Mouse (Mus musculus) limb, embryonic 13.5 days (tissue): ENCODE measurements at regions not wholly inside any gene's neighbourhood (a gene's known extent, or its start where the extent isn't known, plus 50 kb on each side); places are given as distances from the start of the nearest gene placed in this dataset.

ENCODE experiments used
- ATAC-seq: fragments of 200-750 bp; cut with Nextera tagmentation; 2 replicates; pipeline ENCODE4 v1.8.0; 2017; ENCODE audit warnings: low read depth, moderate number of reproducible peaks, moderate TSS enrichment; ENCODE audit not compliant: low FRiP score
- H3K27ac ChIP-seq: fragments of 300-500 bp; sonication (generic); 2 replicates; pipeline ENCODE4 v1.5.1; 2015; ENCODE audit warnings: inconsistent platforms, mild to moderate bottlenecking, moderate library complexity
- H3K27me3 ChIP-seq: fragments of 300-500 bp; sonication (generic); 2 replicates; pipeline ENCODE4 v1.6.1; 2015; ENCODE audit warnings: mild to moderate bottlenecking, inconsistent platforms
- H3K36me3 ChIP-seq: fragments of 300-500 bp; sonication (generic); 2 replicates; pipeline ENCODE4 v1.6.1; 2015; ENCODE audit warnings: inconsistent platforms, mild to moderate bottlenecking, moderate library complexity
- H3K4me1 ChIP-seq: fragments of 300-500 bp; sonication (generic); 2 replicates; pipeline ENCODE4 v1.6.1; 2015; ENCODE audit warnings: inconsistent platforms
- H3K4me2 ChIP-seq: fragments of 300-500 bp; sonication (generic); replicated peaks from 2 replicates; pipeline ENCODE4 v1.6.1; 2015; ENCODE audit warnings: inconsistent platforms, mild to moderate bottlenecking, moderate library complexity
- H3K4me3 ChIP-seq: fragments of 300-500 bp; sonication (generic); 2 replicates; pipeline ENCODE4 v1.5.1; 2015; ENCODE audit warnings: moderate library complexity, mild to moderate bottlenecking, inconsistent platforms
- H3K9ac ChIP-seq: fragments of 300-500 bp; sonication (generic); 2 replicates; pipeline ENCODE4 v1.6.1; 2015; ENCODE audit warnings: mild to moderate bottlenecking, inconsistent platforms
- H3K9me3 ChIP-seq: fragments of 300-500 bp; sonication (generic); 2 replicates; pipeline ENCODE4 v1.6.1; 2016; ENCODE audit warnings: inconsistent platforms
- whole genome bisulfite sequencing: fragments of 180-500 bp; shearing (Covaris S2); methylation state at CpG from one replicate; pipeline ENCODE4 v1.1.7; 2015; 5-methylcytosine and 5-hydroxymethylcytosine counted together

- WGBS, result 87% methylated on average over 1 of the region's 1 CpGs
These were observed 818.0 kb downstream of the Trim52 start for GRCm38 (mm10) chr14:106924026-106924425.

GRCm38 (mm10) chr14:106924443-106924842 is 818.4 kb downstream of the Trim52 start:
- Histone ChIP-seq H3K27ac (no peak overlapping the region), H3K4me1 (no peaks in the 10 kb centered on the region), H3K36me3 (no peaks in the 10 kb centered on the region), H3K9me3 (no peaks in the 10 kb centered on the region), H3K9ac (no peak overlapping the region), H3K27me3 (no peaks in the 10 kb centered on the region), H3K4me2 (no peak overlapping the region), H3K4me3 (no peak overlapping the region)
- WGBS, result 66% methylated on average over 3 of the region's 3 CpGs
- ATAC-seq, result no peak

More at GRCm38 (mm10) chr14:106924026-106924425, 818.0 kb downstream of the Trim52 start:
- H3K36me3 ChIP-seq, result no peaks in the 10 kb centered on the region
- no peaks in the 10 kb centered on the region for H3K9me3 ChIP-seq
- H3K4me2 ChIP-seq, result no peak overlapping the region
- ATAC-seq, result no peak
- H3K4me3 ChIP-seq, result no peak overlapping the region
- H3K27me3 ChIP-seq, result no peaks in the 10 kb centered on the region
- no peak overlapping the region for H3K27ac ChIP-seq
- no peaks in the 10 kb centered on the region for H3K4me1 ChIP-seq
- no peak overlapping the region for H3K9ac ChIP-seq

GRCm38 (mm10) chr14:106945261-106945660 is 839.3 kb downstream of the Trim52 start:
- Histone ChIP-seq H3K9ac (no peak overlapping the region), H3K36me3 (no peaks in the 10 kb centered on the region), H3K27me3 (no peaks in the 10 kb centered on the region), H3K4me1 (no peaks in the 10 kb centered on the region), H3K9me3 (no peaks in the 10 kb centered on the region), H3K4me2 (no peak overlapping the region), H3K4me3 (no peak overlapping the region), H3K27ac (no peak overlapping the region)
- ATAC-seq, result no peak
- 65% methylated on average over 1 of the region's 1 CpGs for WGBS

- Histone ChIP-seq H3K4me1 (no peaks in the 10 kb centered on the region), H3K36me3 (no peaks in the 10 kb centered on the region), H3K27ac (no peak overlapping the region), H3K9me3 (no peaks in the 10 kb centered on the region), H3K4me2 (no peak overlapping the region), H3K9ac (no peak overlapping the region), H3K27me3 (no peaks in the 10 kb centered on the region), H3K4me3 (no peak overlapping the region)
- 85% methylated on average over 1 of the region's 1 CpGs for WGBS
- no peak for ATAC-seq
These were observed 872.0 kb downstream of the Trim52 start for GRCm38 (mm10) chr14:106977958-106978357.

- no peaks in the 10 kb centered on the region for H3K9me3 ChIP-seq
- no peak overlapping the region for H3K4me2 ChIP-seq
- H3K27ac ChIP-seq, result no peak overlapping the region
- no peak for ATAC-seq
- H3K4me1 ChIP-seq, result no peaks in the 10 kb centered on the region
- no peaks in the 10 kb centered on the region for H3K36me3 ChIP-seq
- H3K9ac ChIP-seq, result no peak overlapping the region
- H3K27me3 ChIP-seq, result no peaks in the 10 kb centered on the region
- H3K4me3 ChIP-seq, result no peak overlapping the region
- WGBS, result 22% methylated on average over 4 of the region's 4 CpGs
These were observed 874.8 kb downstream of the Trim52 start for GRCm38 (mm10) chr14:106980752-106981151.

GRCm38 (mm10) chr14:106997565-106998279 is 891.7 kb downstream of the Trim52 start:
- Histone ChIP-seq H3K27me3 (no peaks in the 10 kb centered on the region), H3K27ac (no peak overlapping the region), H3K9me3 (no peaks in the 10 kb centered on the region), H3K4me1 (no peaks in the 10 kb centered on the region), H3K4me3 (no peak overlapping the region), H3K4me2 (no peak overlapping the region), H3K36me3 (no peaks in the 10 kb centered on the region), H3K9ac (no peak overlapping the region)
- no peak; the same call in 1 of the 2 replicates for ATAC-seq
- 70% methylated on average over 4 of the region's 4 CpGs for WGBS

GRCm38 (mm10) chr14:107004981-107005380 is 899.0 kb downstream of the Trim52 start:
- WGBS, result 84% methylated on average over 1 of the region's 1 CpGs
- Histone ChIP-seq H3K4me1 (no peaks in the 10 kb centered on the region), H3K4me2 (no peak overlapping the region), H3K9ac (no peak overlapping the region), H3K9me3 (no peaks in the 10 kb centered on the region), H3K27ac (no peak overlapping the region), H3K27me3 (no peaks in the 10 kb centered on the region), H3K36me3 (no peaks in the 10 kb centered on the region), H3K4me3 (no peak overlapping the region)
- ATAC-seq, result no peak

- Histone ChIP-seq H3K27ac (no peak overlapping the region), H3K4me3 (no peak overlapping the region), H3K9ac (no peak overlapping the region), H3K27me3 (no peaks in the 10 kb centered on the region), H3K4me2 (no peak overlapping the region), H3K4me1 (no peaks in the 10 kb centered on the region), H3K9me3 (no peaks in the 10 kb centered on the region), H3K36me3 (no peaks in the 10 kb centered on the region)
- 0 out of 2 replicates have a peak, but pooled peaks have one; percentile 36 for ATAC-seq
- WGBS, result 38% methylated on average over 2 of the region's 2 CpGs
These were observed 903.6 kb downstream of the Trim52 start for GRCm38 (mm10) chr14:107009617-107010016.

- H3K27ac ChIP-seq, result no peak overlapping the region
- no peak overlapping the region for H3K9ac ChIP-seq
- no peak overlapping the region for H3K4me2 ChIP-seq
- H3K4me3 ChIP-seq, result no peak overlapping the region
- H3K4me1 ChIP-seq, result no peaks in the 10 kb centered on the region
- H3K36me3 ChIP-seq, result no peaks in the 10 kb centered on the region
- H3K27me3 ChIP-seq, result no peaks in the 10 kb centered on the region
- no peaks in the 10 kb centered on the region for H3K9me3 ChIP-seq
- ATAC-seq, result no peak
- 87% methylated on average over 2 of the region's 2 CpGs for WGBS
These were observed 927.8 kb downstream of the Trim52 start for GRCm38 (mm10) chr14:107033807-107034206.

- Histone ChIP-seq H3K36me3 (no peaks in the 10 kb centered on the region), H3K9me3 (no peaks in the 10 kb centered on the region), H3K4me1 (no peaks in the 10 kb centered on the region), H3K27ac (no peak overlapping the region), H3K27me3 (no peaks in the 10 kb centered on the region), H3K9ac (no peak overlapping the region), H3K4me2 (no peak overlapping the region), H3K4me3 (no peak overlapping the region)
- no peak for ATAC-seq
- WGBS, result 71% methylated on average over 4 of the region's 4 CpGs
These were observed 946.1 kb downstream of the Trim52 start for GRCm38 (mm10) chr14:107051946-107052551.

GRCm38 (mm10) chr14:107068592-107068991 is 962.6 kb downstream of the Trim52 start:
- H3K9ac ChIP-seq, result no peak overlapping the region
- H3K36me3 ChIP-seq, result no peaks in the 10 kb centered on the region
- no peak overlapping the region for H3K4me3 ChIP-seq
- H3K4me1 ChIP-seq, result no peaks in the 10 kb centered on the region
- no peaks in the 10 kb centered on the region for H3K9me3 ChIP-seq
- no peaks in the 10 kb centered on the region for H3K27me3 ChIP-seq
- ATAC-seq, result no peak
- no peak overlapping the region for H3K4me2 ChIP-seq
- no peak overlapping the region for H3K27ac ChIP-seq

GRCm38 (mm10) chr14:107080407-107080806 is 974.4 kb downstream of the Trim52 start:
- no peak overlapping the region for H3K27ac ChIP-seq
- no peak for ATAC-seq
- no peak overlapping the region for H3K4me3 ChIP-seq
- no peaks in the 10 kb centered on the region for H3K9me3 ChIP-seq
- H3K27me3 ChIP-seq, result no peaks in the 10 kb centered on the region
- H3K9ac ChIP-seq, result no peak overlapping the region
- no peak overlapping the region for H3K4me2 ChIP-seq
- no peaks in the 10 kb centered on the region for H3K36me3 ChIP-seq
- no peaks in the 10 kb centered on the region for H3K4me1 ChIP-seq
